Mouse (Mus musculus) spleen, postnatal 14 days (tissue): ENCODE measurements around the gene Stam.
"Not testable (repeated sequence)": the region's sequence is repeated elsewhere in the genome, so short reads cannot be mapped to it uniquely, and the experiment has no call there.

Source experiments
- DNase-seq, 2 experiments: peaks; one replicate each; pipeline ENCODE4 v3.0.0; 2021 to 2022; ENCODE audit warnings: low spot score in 2 of 2

The Stam gene

GRCm38 (mm10) chr2:14073362-14074220 lies at the start of gene Stam:
Stam (plus strand) TSS chr2:14074098.
- peak; percentile 78 to 87 for DNase-seq

DNA sequence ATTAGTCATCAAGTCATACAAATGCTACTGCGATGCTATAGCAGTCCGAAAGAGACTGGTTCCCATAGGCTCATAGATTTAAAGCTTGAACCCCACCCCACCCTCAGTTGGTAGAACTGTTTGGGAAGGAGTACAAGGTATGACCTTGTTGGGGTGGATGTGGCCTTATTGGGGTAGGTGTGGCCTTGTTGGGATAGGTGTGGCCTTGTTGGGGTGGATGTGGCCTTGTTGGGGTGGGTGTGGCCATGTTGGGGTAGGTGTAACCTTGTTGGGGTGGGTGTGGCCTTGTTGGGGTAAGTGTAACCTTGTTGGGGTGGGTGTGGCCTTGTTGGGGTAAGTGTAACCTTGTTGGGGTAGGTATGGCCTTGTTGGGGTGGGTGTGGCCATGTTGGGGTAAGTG lies 32.6 kb upstream of the Stam start:
- no peak for DNase-seq

- no peak for DNase-seq
These were observed 30.9 kb upstream of the Stam start for GRCm38 (mm10) chr2:14043011-14043410.

DNA sequence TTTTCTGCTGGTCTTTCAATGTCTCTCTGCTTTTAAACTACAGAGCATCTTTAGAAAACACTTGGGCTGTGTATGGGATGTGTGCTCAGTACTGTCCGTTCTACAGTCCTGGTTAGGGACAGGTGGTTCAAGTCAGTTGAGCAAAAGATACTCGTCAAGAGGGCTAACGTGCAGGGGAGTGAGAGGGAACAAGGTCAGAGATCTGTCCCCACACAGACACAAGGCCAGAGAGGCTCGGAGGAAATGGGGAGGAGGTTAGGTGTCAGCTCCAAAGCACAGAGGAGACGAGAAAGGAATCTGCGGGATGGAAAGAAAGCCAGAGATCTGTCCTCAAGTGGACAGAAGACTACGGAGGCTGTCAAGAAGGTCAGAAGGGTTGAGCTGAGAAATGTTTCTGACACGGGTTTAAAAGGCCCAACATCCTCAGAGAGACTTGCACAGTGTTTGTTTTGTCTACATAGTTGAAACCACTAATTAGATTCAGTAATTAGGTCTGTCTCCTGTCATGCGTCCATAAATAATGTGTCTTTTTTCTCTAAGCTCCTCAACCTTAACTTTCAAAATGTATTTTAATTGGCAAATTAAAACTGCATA lies 30.2 kb upstream of the Stam start:
- DNase-seq = no peak

- peak in 1 of 2 experiments; percentile 38 for DNase-seq
These were observed 25.5 kb upstream of the Stam start for GRCm38 (mm10) chr2:14048381-14048780.

DNA sequence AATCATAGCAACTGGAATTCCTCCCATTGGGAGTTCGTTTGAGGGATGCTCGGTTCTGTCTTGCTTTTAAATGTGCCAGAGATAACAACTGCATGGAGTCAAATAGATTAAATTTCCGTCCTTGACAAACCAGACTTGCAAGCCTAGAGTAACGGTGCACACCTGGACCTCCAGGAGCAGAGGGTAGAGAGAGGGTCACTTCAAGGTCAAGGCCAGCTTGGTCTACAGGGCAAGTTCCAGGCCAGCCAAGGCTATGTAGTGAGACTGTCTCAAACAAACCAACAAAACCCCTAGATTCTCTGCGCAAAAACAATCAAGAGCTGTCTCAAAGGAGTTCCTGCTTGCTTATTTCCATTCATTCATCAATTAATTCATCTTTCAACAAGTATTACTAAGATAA lies 25.1 kb upstream of the Stam start:
- no peak for DNase-seq

GRCm38 (mm10) chr2:14053618-14054017 lies 20.3 kb upstream of the Stam start:
- no peak for DNase-seq

DNA sequence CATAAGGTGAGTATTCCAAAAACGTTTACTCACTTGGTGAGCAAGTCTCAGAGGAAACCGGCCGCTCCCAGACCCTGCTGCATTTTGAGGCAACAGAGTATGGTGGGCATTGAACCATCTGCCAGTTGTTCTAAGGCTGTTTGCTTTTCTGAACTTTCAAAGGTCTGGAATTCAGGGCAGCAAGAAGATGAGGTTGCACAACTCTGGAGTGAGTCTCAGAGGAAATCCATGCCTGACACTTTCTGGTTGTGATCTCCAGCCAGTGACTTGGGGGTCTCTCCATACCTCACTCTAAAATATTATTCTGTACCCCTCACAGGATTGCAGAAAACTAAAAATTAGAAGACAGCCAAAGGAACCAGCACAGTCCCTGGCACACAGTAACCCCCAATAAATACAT lies 19.7 kb upstream of the Stam start:
- DNase-seq = no peak

DNA sequence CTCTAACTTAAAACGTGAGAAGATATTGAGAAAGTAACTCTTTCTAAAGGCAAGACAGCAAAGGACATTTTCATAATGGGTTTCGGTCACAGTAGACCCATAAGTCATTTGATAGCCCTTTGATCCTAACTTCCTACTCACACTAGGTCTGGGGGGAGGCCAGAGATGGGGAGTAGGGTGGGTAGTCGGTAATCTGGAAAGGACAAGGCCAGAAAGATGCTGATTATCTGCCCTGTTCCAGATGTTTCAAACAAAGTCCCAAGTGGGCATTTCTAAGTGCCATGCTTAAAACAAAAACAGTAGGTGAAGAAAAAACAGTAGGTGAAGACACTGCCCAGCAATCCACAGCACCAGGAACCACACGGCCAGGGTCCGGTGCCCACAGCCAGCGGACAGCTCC lies 19.2 kb upstream of the Stam start:
- DNase-seq = no peak

DNA sequence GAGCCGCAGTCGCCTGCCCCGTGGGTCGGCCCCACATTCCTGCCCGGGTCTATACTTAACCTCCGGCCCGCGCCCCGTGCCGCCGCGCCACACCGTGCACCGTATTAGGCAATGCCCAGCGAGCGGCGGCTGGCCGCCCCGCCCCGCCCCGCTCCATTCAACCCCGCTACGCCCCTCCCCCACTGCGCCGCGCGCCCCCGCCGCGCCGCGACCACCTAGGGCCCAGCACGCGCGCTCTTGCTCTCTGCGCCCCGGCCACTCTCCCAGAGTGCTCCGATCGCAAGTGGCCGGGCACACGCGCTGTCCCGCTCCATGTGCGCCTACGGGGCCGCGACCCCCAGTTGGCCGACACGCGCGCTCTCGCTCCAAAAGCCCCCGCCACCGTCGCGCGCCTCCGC lies 18.7 kb upstream of the Stam start:
- DNase-seq = peak in 1 of 2 experiments; percentile 11

DNA sequence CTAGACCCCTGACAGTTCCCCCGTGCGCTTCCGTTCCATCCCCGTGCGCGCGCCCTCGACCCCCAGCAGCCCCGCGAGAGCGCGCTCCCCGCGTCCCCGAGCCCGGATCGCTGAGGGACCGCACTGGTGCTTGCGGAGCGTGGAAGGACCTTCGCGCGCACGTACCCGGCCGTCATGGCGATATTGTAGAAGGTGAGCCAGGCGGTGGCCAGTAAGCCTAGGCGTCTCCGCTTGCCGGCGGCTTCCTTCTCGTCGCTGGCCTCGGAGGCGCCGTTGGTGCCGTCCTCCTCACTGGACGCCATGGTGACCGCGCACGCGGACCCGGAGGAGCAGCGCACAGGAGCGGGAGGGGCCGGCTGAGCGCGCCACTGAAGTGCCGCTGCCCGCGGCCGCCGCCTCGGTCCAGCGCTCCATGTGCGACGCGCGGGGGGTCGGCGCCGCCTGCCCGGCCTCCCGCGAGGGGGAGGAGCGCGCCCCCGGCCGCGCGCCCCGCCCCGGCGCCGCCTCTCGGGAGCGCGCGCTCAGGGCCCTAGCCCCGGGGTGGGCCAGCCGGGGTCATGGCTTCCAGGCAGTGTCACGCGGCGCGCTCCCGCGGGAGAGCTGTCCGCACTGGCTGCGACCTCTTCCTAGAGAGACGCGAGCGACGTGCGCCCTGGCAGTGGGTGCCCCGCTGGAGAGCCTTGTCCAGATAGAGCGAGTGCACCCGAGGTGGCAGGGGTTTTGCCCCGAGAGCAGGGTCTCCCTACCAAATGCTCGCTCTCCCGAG lies 18.1 kb upstream of the Stam start, which contains the start of gene Hacd1:
Gene Hacd1, minus strand, starts transcription at position 570 of the 766 bp plus-strand sequence.
- DNase-seq = peak; percentile 15 to 36

GRCm38 (mm10) chr2:14065704-14066650 lies 7.9 kb upstream of the Stam start:
- no peak for DNase-seq

- DNase-seq = no peak
These were observed 4.9 kb upstream of the Stam start for GRCm38 (mm10) chr2:14069027-14069426.

- DNase-seq = no peak
These were observed 3.4 kb upstream of the Stam start for GRCm38 (mm10) chr2:14070466-14070865.

DNA sequence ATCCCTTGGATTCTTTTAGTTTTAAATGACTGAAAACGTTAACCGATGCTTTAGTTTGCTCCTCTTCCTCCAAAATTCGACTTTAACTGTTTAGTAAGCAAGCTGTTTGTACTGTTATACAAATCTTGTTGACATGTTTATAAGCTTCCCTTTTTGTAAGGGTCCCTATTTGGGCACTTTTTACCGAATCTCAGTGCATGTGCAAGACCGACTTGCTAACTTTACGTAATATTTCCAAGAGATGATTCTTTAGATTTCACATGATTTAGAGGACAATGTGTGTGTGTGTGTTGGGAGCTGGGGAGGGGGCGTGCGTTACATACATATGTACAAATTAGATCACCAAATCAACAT lies 913 bp upstream of the Stam start:
- DNase-seq = no peak

GRCm38 (mm10) chr2:14074221-14074901 lies 463 bp downstream of the Stam start:
- no peak for DNase-seq

GRCm38 (mm10) chr2:14078527-14078926 lies 4.6 kb downstream of the Stam start:
- DNase-seq = not testable (repeated sequence)

DNA sequence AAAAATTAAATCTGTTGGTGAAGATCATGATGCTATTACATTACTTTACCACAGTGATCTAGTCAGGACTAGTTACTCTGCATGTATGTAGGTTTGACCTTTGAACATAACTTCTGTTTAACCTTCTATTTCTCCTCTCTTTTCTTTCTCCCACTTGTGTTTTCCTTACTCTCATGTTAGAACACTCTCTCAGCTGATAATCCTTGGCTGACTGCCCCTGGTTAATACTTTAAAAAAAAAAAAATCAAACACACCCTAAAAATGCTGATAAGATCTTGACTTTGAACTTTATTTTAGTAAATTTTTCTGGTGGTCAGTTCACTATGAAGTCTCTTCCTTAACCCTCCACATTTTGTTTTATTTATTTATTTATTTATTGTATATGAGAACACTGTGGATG lies 26.6 kb downstream of the Stam start:
- DNase-seq = no peak

DNA sequence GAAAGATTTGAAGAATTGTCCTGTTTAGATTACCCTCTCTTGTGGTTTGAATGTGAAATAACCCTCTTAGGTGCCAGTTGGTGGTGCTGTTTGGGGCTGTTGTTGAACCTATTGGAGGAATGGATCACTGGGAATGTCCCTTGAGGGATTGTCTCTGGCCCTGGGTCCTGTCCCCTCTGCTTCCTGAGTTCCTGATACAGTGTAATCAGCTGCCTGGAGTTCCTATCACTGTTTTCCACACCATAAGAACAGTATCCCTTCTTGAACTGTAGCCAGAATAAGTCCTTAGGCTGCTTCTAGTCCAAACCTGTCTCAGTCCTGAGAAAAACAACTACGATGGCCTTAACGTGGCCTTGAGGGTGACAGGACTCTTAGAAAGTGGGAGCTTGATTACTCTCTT lies 28.7 kb downstream of the Stam start:
- no peak for DNase-seq

DNA sequence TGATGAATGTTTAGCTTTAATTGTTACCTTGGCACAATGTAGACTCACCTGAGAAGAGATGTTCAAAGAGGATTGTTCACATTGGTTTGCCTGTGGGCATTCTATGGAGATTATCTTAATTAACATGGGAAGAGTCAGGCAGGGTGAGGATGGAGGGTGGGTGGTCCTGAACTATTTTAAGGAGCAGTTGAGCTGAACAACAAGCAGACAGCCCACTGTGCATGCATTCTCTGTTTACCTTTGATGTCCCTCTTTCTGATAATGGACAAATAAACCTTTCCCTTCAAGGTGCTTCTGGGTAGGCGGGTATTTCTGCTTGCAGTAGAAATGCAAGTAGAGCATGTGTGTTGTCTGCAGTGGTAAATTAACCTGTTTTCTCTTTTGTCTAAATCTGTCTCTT lies 30.0 kb downstream of the Stam start:
- DNase-seq = no peak

DNA sequence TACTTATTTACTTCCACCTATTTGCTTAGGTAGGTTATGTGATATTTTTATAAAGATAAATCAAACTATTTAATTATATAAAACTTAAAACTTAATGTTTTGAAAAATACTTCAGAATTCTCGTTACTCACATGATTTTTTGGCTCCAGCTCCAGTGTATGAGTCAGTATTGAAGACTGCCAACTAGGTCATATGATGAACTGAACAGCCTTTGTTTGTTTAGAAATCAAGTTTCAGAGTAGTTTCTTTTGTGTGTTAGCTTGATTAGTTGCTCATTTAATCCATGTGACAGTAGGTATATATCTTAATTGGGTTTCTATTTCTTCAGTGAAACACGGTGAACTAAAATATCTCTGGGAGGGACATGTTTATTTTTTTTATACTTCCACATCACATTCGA lies 33.8 kb downstream of the Stam start:
- no peak for DNase-seq
